Mouse (Mus musculus): ENCODE data around the gene Lyrm7. TPM values are rescaled to one million over a fixed set of nuclear protein-coding genes. Genes with fewer than 3 reads are reported as not detected.
A peak's percentile ranks its signal among the peaks of the same experiment; 100 is the strongest.

Lyrm7 gene
- total and polyA plus RNA-seq, 3 experiments, result 18.2 to 64.4 (median 18.6) TPM

- TF ChIP-seq USF2 (conservative IDR thresholded peaks at IDR 0.05; ENCODE audit: low read depth, low read length) (no peak), ZC3H11A (IDR thresholded peaks at IDR 0.05; ENCODE audit: low read depth, low read length) (no peak), MEF2A (IDR thresholded peaks at IDR 0.05; ENCODE audit: borderline replicate concordance, low read depth, low read length) (peak; percentile 84), UBTF (IDR thresholded peaks at IDR 0.05; ENCODE audit: low read depth, low read length) (peak; percentile 60; the same call in 1 of the 2 replicates), ZMIZ1 (IDR thresholded peaks at IDR 0.05; ENCODE audit: low read depth, low read length) (no peak), USF1 (IDR thresholded peaks at IDR 0.05; ENCODE audit: low read depth, low read length) (no peak), EP300 (IDR thresholded peaks at IDR 0.05; ENCODE audit: low read length) (peak; percentile 79), SIN3A (IDR thresholded peaks at IDR 0.05; ENCODE audit: low read length) (peak; percentile 53; the same call in 1 of the 2 replicates), CTCF (conservative IDR thresholded peaks at IDR 0.05 in 1 of 2, IDR thresholded peaks at IDR 0.05 in 1 of 2; ENCODE audit: low read depth in 2 of 2, low read length in 2 of 2) (no peak), MXI1 (IDR thresholded peaks at IDR 0.05; ENCODE audit: low read depth, low read length) (no peak; the same call in 1 of the 2 replicates), POLR2AphosphoS2 (IDR thresholded peaks at IDR 0.05; ENCODE audit: low read depth, low read length) (no peak), BHLHE40 (IDR thresholded peaks at IDR 0.05; ENCODE audit: low read depth, low read length) (peak; percentile 67), GABPA (IDR thresholded peaks at IDR 0.05; ENCODE audit: insufficient replicate concordance, low read depth, low read length) (no peak), RCOR1 (conservative IDR thresholded peaks at IDR 0.05; ENCODE audit: low read depth, low read length) (0 out of 2 replicates have a peak, but pooled peaks have one; percentile 53)
Observed at GRCm38 (mm10) chr11:54778131-54778844, 82.4 kb downstream of the Lyrm7 start (continued).

- H3K79me2 ChIP-seq (replicated peaks; ENCODE audit: control insufficient read depth, extremely low read depth, insufficient read depth, poor library complexity, severe bottlenecking), result peaks cover 86% of the 10 kb centered on the region
- dilution Hi-C loops (cut with MboI; ENCODE audit: extremely low pct_ligation_motif_present, extremely low pct_unique_long_range_greater_than_20kb, low sequenced_read_pairs), result no loop called here
- peak overlapping the region; percentile 91 for H3K4me2 ChIP-seq (ENCODE audit: insufficient read depth, low read depth, poor library complexity, severe bottlenecking)
- H3K9me3 ChIP-seq (replicated peaks; ENCODE audit: low read length), result no peaks in the 10 kb centered on the region
- DNase-seq (ENCODE audit: extremely low read depth), result peak; percentile 58
- H3K27me3 ChIP-seq (replicated peaks), result no peaks in the 10 kb centered on the region
- in situ Hi-C loops (cut with MboI; ENCODE audit: low pct_ligation_motif_present, low pct_unique_long_range_greater_than_20kb, low sequenced_read_pairs), result loop anchor here (5.0 to 10.0 kb wide), 2 partner anchors 35 to 77 kb away; no protein-coding TSS in a partner anchor
- peak overlapping the region; percentile 51 for H3K9ac ChIP-seq (ENCODE audit: insufficient read depth, low read depth)
- H3K27ac ChIP-seq (ENCODE audit: insufficient read depth, low read depth), result peak overlapping the region; percentile 87
- peaks cover 21 to 95% of the 10 kb centered on the region in 2 experiments for H3K4me1 ChIP-seq (ENCODE audit: control insufficient read depth in 1 of 2, insufficient read depth in 2 of 2)
- no peak overlapping the region for H3K4me3 ChIP-seq (replicated peaks in 1 of 3; ENCODE audit: low read depth in 2 of 3, low read length in 2 of 3, poor library complexity in 1 of 3)
- peaks cover 0 to 11% of the 10 kb centered on the region in 2 experiments for H3K36me3 ChIP-seq (replicated peaks in 1 of 2; ENCODE audit: control insufficient read depth in 1 of 2, insufficient read depth in 1 of 2, low read length in 1 of 2)
- TF ChIP-seq MYC (IDR thresholded peaks at IDR 0.05; ENCODE audit: low read depth, low read length) (peak; percentile 56; the same call in 1 of the 2 replicates), ETS1 (conservative IDR thresholded peaks at IDR 0.05; ENCODE audit: low read depth, low read length) (peak; percentile 75), ZNF384 (IDR thresholded peaks at IDR 0.05; ENCODE audit: low read depth, low read length) (no peak), UBTF (IDR thresholded peaks at IDR 0.05; ENCODE audit: low read depth, low read length) (no peak), GABPA (IDR thresholded peaks at IDR 0.05; ENCODE audit: insufficient replicate concordance, low read depth, low read length) (no peak), POLR2A (IDR thresholded peaks at IDR 0.05; ENCODE audit: low read depth, low read length) (no peak), E2F4 (IDR thresholded peaks at IDR 0.05; ENCODE audit: insufficient replicate concordance, low read depth, low read length) (no peak), ELF1 (IDR thresholded peaks at IDR 0.05; ENCODE audit: low read depth, low read length) (no peak), RCOR1 (conservative IDR thresholded peaks at IDR 0.05; ENCODE audit: low read depth, low read length) (no peak), ZKSCAN1 (IDR thresholded peaks at IDR 0.05; ENCODE audit: borderline replicate concordance, low read depth, low read length) (no peak), USF2 (conservative IDR thresholded peaks at IDR 0.05; ENCODE audit: low read depth, low read length) (no peak), JUN (IDR thresholded peaks at IDR 0.05; ENCODE audit: insufficient read depth, low read depth, low read length) (peak; percentile 19; the same call in 1 of the 2 replicates), ZMIZ1 (IDR thresholded peaks at IDR 0.05; ENCODE audit: low read depth, low read length) (no peak), RAD21 (IDR thresholded peaks at IDR 0.05; ENCODE audit: low read depth, low read length) (no peak), MAZ (IDR thresholded peaks at IDR 0.05; ENCODE audit: low read depth, low read length) (peak; percentile 64; the same call in 1 of the 2 replicates), MAFK (IDR thresholded peaks at IDR 0.05; ENCODE audit: insufficient replicate concordance, low read length) (no peak), CHD1 (IDR thresholded peaks at IDR 0.05; ENCODE audit: low read depth, low read length) (peak; percentile 90; the same call in 1 of the 2 replicates), EP300 (IDR thresholded peaks at IDR 0.05; ENCODE audit: low read length) (peak; percentile 60), IRF4 (IDR thresholded peaks at IDR 0.05; ENCODE audit: low read depth, low read length) (peak; percentile 69), TCF12 (IDR thresholded peaks at IDR 0.05; ENCODE audit: low read depth, low read length) (peak; percentile 50; the same call in 1 of the 2 replicates), MXI1 (IDR thresholded peaks at IDR 0.05; ENCODE audit: low read depth, low read length) (peak; percentile 70), PAX5 (IDR thresholded peaks at IDR 0.05; ENCODE audit: low read length) (no peak), NELFE (IDR thresholded peaks at IDR 0.05; ENCODE audit: low read depth, low read length) (no peak), CTCF (conservative IDR thresholded peaks at IDR 0.05 in 1 of 2, IDR thresholded peaks at IDR 0.05 in 1 of 2; ENCODE audit: low read depth in 2 of 2, low read length in 2 of 2) (no peak), KAT2A (IDR thresholded peaks at IDR 0.05; ENCODE audit: insufficient replicate concordance, low read length) (no peak), CHD2 (IDR thresholded peaks at IDR 0.05; ENCODE audit: low read length) (peak; percentile 67; the same call in 1 of the 2 replicates)
Observed at GRCm38 (mm10) chr11:54777387-54778130, 83.2 kb downstream of the Lyrm7 start.
